Mouse (Mus musculus): ENCODE measurements at regions not wholly inside any gene's neighbourhood (a gene's known extent, or its start where the extent isn't known, plus 50 kb on each side); places are given as distances from the start of the nearest gene placed in this dataset.
"Not testable (repeated sequence)": the region's sequence is repeated elsewhere in the genome, so short reads cannot be mapped to it uniquely, and the experiment has no call there.

- DNase-seq (ENCODE audit: low spot score in 2 of 2): not testable (repeated sequence)
These were observed 335.6 kb downstream of the Gm11232 start for GRCm38 (mm10) chr4:71422121-71422520.

GRCm38 (mm10) chr4:71409867-71410266 lies 347.9 kb downstream of the Gm11232 start:
- DNase-seq (ENCODE audit: low spot score in 2 of 2): no peak

- DNase-seq (ENCODE audit: low spot score in 2 of 2): no peak
These were observed 367.3 kb downstream of the Gm11232 start for GRCm38 (mm10) chr4:71390444-71390843.

- no peak for DNase-seq (ENCODE audit: low spot score in 2 of 2)
These were observed 388.5 kb downstream of the Gm11232 start for GRCm38 (mm10) chr4:71369276-71369675.

GRCm38 (mm10) chr4:71363761-71364160 lies 394.0 kb downstream of the Gm11232 start:
- DNase-seq (ENCODE audit: low spot score in 2 of 2): no peak

GRCm38 (mm10) chr4:71357626-71358025 lies 400.1 kb downstream of the Gm11232 start:
- no peak for DNase-seq (ENCODE audit: low spot score in 2 of 2)

- DNase-seq (ENCODE audit: low spot score in 2 of 2): no peak
These were observed 401.1 kb downstream of the Gm11232 start for GRCm38 (mm10) chr4:71356714-71357113.

GRCm38 (mm10) chr4:71356310-71356709 lies 401.5 kb downstream of the Gm11232 start:
- no peak for DNase-seq (ENCODE audit: low spot score in 2 of 2)

GRCm38 (mm10) chr4:71351880-71352279 lies 405.9 kb downstream of the Gm11232 start:
- no peak for DNase-seq (ENCODE audit: low spot score in 2 of 2)

- no peak for DNase-seq (ENCODE audit: low spot score in 2 of 2)
These were observed 414.7 kb downstream of the Gm11232 start for GRCm38 (mm10) chr4:71343068-71343467.

GRCm38 (mm10) chr4:71338582-71338981 lies 419.2 kb downstream of the Gm11232 start:
- DNase-seq (ENCODE audit: low spot score in 2 of 2): no peak

- DNase-seq (ENCODE audit: low spot score in 2 of 2): no peak
These were observed 425.1 kb downstream of the Gm11232 start for GRCm38 (mm10) chr4:71332672-71333071.

GRCm38 (mm10) chr4:71332018-71332417 lies 425.7 kb downstream of the Gm11232 start:
- peak; percentile 23 to 40 for DNase-seq (ENCODE audit: low spot score in 2 of 2)

- no peak for DNase-seq (ENCODE audit: low spot score in 2 of 2)
These were observed 441.2 kb downstream of the Gm11232 start for GRCm38 (mm10) chr4:71316605-71317004.

GRCm38 (mm10) chr4:71307176-71307612 lies 450.6 kb downstream of the Gm11232 start:
- DNase-seq (ENCODE audit: low spot score in 2 of 2): no peak

GRCm38 (mm10) chr4:71306690-71307089 lies 451.1 kb downstream of the Gm11232 start:
- no peak for DNase-seq (ENCODE audit: low spot score in 2 of 2)

GRCm38 (mm10) chr4:71295716-71296115 lies 462.0 kb downstream of the Gm11232 start:
- not testable (repeated sequence) for DNase-seq (ENCODE audit: low spot score in 2 of 2)

GRCm38 (mm10) chr4:71291741-71292149 lies 466.0 kb downstream of the Gm11232 start:
- peak; percentile 73 to 81 for DNase-seq (ENCODE audit: low spot score in 2 of 2)

GRCm38 (mm10) chr4:71291111-71291740 lies 466.5 kb downstream of the Gm11232 start:
- DNase-seq (ENCODE audit: low spot score in 2 of 2): peak; percentile 78 to 81

- DNase-seq (ENCODE audit: low spot score in 2 of 2): no peak
These were observed 474.6 kb downstream of the Gm11232 start for GRCm38 (mm10) chr4:71283147-71283546.

GRCm38 (mm10) chr4:71279710-71280109 lies 478.1 kb downstream of the Gm11232 start:
- no peak for DNase-seq (ENCODE audit: low spot score in 2 of 2)

- DNase-seq (ENCODE audit: low spot score in 2 of 2): no peak
These were observed 497.9 kb downstream of the Gm11232 start for GRCm38 (mm10) chr4:71259897-71260296.

GRCm38 (mm10) chr4:71230497-71230872 lies 527.3 kb downstream of the Gm11232 start:
- no peak for DNase-seq (ENCODE audit: low spot score in 2 of 2)
